Mouse (Mus musculus) lung, postnatal 0 days (tissue): ENCODE results near the gene Gse1. TPM values are rescaled to one million over a fixed set of nuclear protein-coding genes. Genes with fewer than 3 reads are reported as not detected.

Experiments
- ATAC-seq: fragments of 200-750 bp; cut with Nextera tagmentation; 2 replicates; pipeline ENCODE4 v1.8.0; 2017; ENCODE audit warnings: moderate library complexity
- DNase-seq: peaks from one replicate; pipeline ENCODE4 v3.0.0-alpha.2; 2016; ENCODE audit warnings: low spot score
- H3K27ac ChIP-seq: fragments of 300-500 bp; sonication (generic); 2 replicates; pipeline ENCODE4 v1.5.1; 2014; ENCODE audit warnings: antibody characterized with exemption, mild to moderate bottlenecking, low read length, mixed read lengths
- H3K27me3 ChIP-seq: fragments of 300-500 bp; sonication (generic); replicated peaks from 2 replicates; pipeline ENCODE4 v1.6.1; 2014; ENCODE audit warnings: low read length, mixed read lengths; ENCODE audit not compliant: insufficient read depth
- H3K36me3 ChIP-seq: fragments of 300-500 bp; sonication (generic); 2 replicates; pipeline ENCODE4 v1.6.1; 2014; ENCODE audit warnings: low read length, mixed read lengths; ENCODE audit not compliant: insufficient read depth
- H3K4me1 ChIP-seq: fragments of 300-500 bp; sonication (generic); 2 replicates; pipeline ENCODE4 v1.6.1; 2014; ENCODE audit warnings: antibody characterized with exemption, low read depth, low read length, mixed read lengths; ENCODE audit not compliant: insufficient read depth
- H3K4me2 ChIP-seq: fragments of 300-500 bp; sonication (generic); replicated peaks from 2 replicates; pipeline ENCODE4 v1.6.1; 2014; ENCODE audit warnings: low read depth, mild to moderate bottlenecking, low read length, moderate library complexity, mixed read lengths
- H3K4me3 ChIP-seq: fragments of 300-500 bp; sonication (generic); 2 replicates; pipeline ENCODE4 v1.5.1; 2014; ENCODE audit warnings: low read depth, low read length
- H3K9ac ChIP-seq: fragments of 300-500 bp; sonication (generic); replicated peaks from 2 replicates; pipeline ENCODE4 v1.6.1; 2014; ENCODE audit warnings: low read depth, mild to moderate bottlenecking
- H3K9me3 ChIP-seq: fragments of 300-500 bp; sonication (generic); 2 replicates; pipeline ENCODE4 v1.6.1; 2016; ENCODE audit warnings: low read length, mixed read lengths
- CTCF ChIP-seq: IDR thresholded peaks from 2 replicates; pipeline ENCODE4 v1.5.1; 2016; ENCODE audit warnings: antibody characterized with exemption, mild to moderate bottlenecking
- EP300 ChIP-seq: IDR thresholded peaks from 2 replicates; pipeline ENCODE4 v1.6.1; 2016; ENCODE audit warnings: antibody characterized with exemption, mild to moderate bottlenecking, control low read depth
- WGBS: fragments of 180-500 bp; shearing (Covaris S2); extraction: QIAGEN DNeasy Blood & Tissue Kit; methylation state at CpG from one replicate; pipeline ENCODE4 v1.1.7; 2014; 5-methylcytosine and 5-hydroxymethylcytosine counted together
- polyA plus RNA-seq: library from polyadenylated mRNA; unstranded; fragments of >200 nt; fragmentation: Nextera tagmentation; extraction: Ambion mirVana; gene quantifications from 2 replicates; pipeline ENCODE4 v1.2.1, GENCODE M21; 2015

Gene Gse1
- polyA plus RNA-seq, 1 experiment from 2014 or later, result 9.9 TPM

- no peak overlapping the region for H3K4me2 ChIP-seq
- H3K27me3 ChIP-seq, result no peaks in the 10 kb centered on the region
- no peak overlapping the region for H3K4me3 ChIP-seq
- DNase-seq, result no peak
- ATAC-seq, result no peak
- no peaks in the 10 kb centered on the region for H3K36me3 ChIP-seq
- no peak overlapping the region for H3K9ac ChIP-seq
- WGBS, result 75% methylated on average over 5 of the region's 5 CpGs
- no peak for TF ChIP-seq CTCF
- TF ChIP-seq EP300, result no peak
- no peaks in the 10 kb centered on the region for H3K9me3 ChIP-seq
- H3K27ac ChIP-seq, result no peak overlapping the region
- peaks cover 14% of the 10 kb centered on the region for H3K4me1 ChIP-seq
Observed at GRCm38 (mm10) chr8:120371146-120371545, 142.9 kb downstream of the Gse1 start.

- Histone ChIP-seq H3K27ac (no peak overlapping the region), H3K9ac (no peak overlapping the region), H3K27me3 (no peaks in the 10 kb centered on the region), H3K4me2 (no peak overlapping the region), H3K4me1 (peaks cover 14% of the 10 kb centered on the region), H3K4me3 (no peak overlapping the region), H3K9me3 (no peaks in the 10 kb centered on the region), H3K36me3 (no peaks in the 10 kb centered on the region)
- DNase-seq, result no peak
- 80% methylated on average over 8 of the region's 8 CpGs for WGBS
- no peak for TF ChIP-seq EP300
- TF ChIP-seq CTCF, result no peak
- no peak for ATAC-seq
Observed at GRCm38 (mm10) chr8:120371725-120372457, 143.6 kb downstream of the Gse1 start.

DNA sequence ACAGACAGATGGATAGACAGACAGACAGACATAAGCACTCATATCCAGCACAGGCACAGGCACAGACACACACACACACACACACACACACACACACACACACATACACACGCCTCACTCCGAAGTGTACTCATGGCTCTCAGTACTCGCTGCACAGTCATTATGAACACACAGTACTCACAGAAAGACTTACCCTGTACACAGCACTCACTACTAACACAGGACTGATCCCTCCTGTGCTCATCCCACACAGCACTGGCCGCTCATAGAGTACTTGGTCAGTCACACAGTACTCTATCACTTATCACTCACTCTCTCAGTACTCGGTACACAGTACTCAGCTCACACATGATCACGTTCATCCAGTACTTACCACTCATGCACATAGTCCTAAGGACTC lies 144.4 kb downstream of the Gse1 start:
- DNase-seq, result no peak
- Histone ChIP-seq H3K9me3 (no peaks in the 10 kb centered on the region), H3K4me3 (no peak overlapping the region), H3K27me3 (no peaks in the 10 kb centered on the region), H3K4me2 (no peak overlapping the region), H3K36me3 (no peaks in the 10 kb centered on the region), H3K27ac (no peak overlapping the region), H3K9ac (no peak overlapping the region), H3K4me1 (peaks cover 14% of the 10 kb centered on the region)
- TF ChIP-seq EP300 (no peak), CTCF (no peak)
- ATAC-seq, result no peak
- 87% methylated on average over 6 of the region's 6 CpGs for WGBS

GRCm38 (mm10) chr8:120373621-120374020 lies 145.4 kb downstream of the Gse1 start:
- DNase-seq, result no peak
- ATAC-seq, result no peak
- Histone ChIP-seq H3K27ac (no peak overlapping the region), H3K4me3 (no peak overlapping the region), H3K9ac (no peak overlapping the region), H3K27me3 (no peaks in the 10 kb centered on the region), H3K9me3 (no peaks in the 10 kb centered on the region), H3K4me1 (peaks cover 13% of the 10 kb centered on the region), H3K36me3 (no peaks in the 10 kb centered on the region), H3K4me2 (no peak overlapping the region)
- WGBS, result 67% methylated on average over 3 of the region's 3 CpGs
- TF ChIP-seq EP300, result no peak
- no peak for TF ChIP-seq CTCF

DNA sequence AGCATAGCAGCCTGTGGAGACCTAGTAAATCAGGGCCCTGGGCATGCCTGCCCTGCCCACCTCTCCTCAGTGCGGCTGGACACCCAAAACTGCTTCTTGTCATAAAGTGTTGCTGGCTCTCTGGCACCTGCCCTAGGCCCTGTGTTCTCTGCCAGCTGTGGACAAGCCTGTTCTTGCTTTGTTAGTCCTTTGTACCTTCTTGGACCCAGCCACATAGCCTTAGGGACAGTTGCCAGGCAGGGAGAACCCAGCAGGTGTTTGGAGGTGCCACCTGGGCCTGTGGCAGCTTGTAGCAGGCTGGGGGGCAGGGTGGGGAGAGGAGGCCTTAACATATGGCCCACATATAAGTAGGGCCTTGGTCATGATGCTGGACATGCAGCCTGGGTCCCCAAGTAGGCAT lies 145.8 kb downstream of the Gse1 start:
- DNase-seq (no peak), ATAC-seq (no peak)
- Histone ChIP-seq H3K4me2 (no peak overlapping the region), H3K27me3 (no peaks in the 10 kb centered on the region), H3K27ac (no peak overlapping the region), H3K36me3 (no peaks in the 10 kb centered on the region), H3K9me3 (no peaks in the 10 kb centered on the region), H3K9ac (no peak overlapping the region), H3K4me3 (no peak overlapping the region), H3K4me1 (peaks cover 9% of the 10 kb centered on the region)
- 69% methylated on average over 1 of the region's 1 CpGs for WGBS
- TF ChIP-seq EP300, result no peak
- no peak for TF ChIP-seq CTCF

DNA sequence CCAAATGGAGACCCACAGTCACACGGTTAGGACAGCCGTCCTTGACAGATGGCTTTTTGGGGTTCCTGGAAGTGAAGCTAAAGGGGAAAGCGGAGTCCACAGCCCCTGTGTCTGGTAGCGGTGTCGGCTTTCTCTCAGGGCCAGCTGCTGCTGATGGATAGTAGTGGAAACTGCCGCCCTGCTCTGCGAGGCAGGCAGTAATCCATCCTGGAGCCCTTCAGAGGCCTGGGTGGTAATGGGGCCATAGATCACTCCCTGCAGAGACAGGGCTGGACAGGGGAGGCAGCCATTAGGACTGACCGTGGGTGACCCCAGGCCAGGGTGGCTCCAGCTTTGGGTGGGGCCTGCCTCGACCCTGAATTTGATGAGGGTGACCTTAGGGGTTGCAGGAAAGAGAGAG lies 146.3 kb downstream of the Gse1 start:
- Histone ChIP-seq H3K4me1 (peaks cover 5% of the 10 kb centered on the region; the same call in 1 of the 2 replicates), H3K9ac (no peak overlapping the region)
- no peak for ATAC-seq

More for the DNA sequence above, 146.3 kb downstream of the Gse1 start:
- Histone ChIP-seq H3K9me3 (no peaks in the 10 kb centered on the region), H3K27me3 (no peaks in the 10 kb centered on the region), H3K36me3 (no peaks in the 10 kb centered on the region), H3K4me2 (no peak overlapping the region), H3K4me3 (no peak overlapping the region), H3K27ac (no peak overlapping the region)
- 54% methylated on average over 9 of the region's 9 CpGs for WGBS
- TF ChIP-seq EP300, result no peak
- TF ChIP-seq CTCF, result no peak
- DNase-seq, result no peak
